Comparison of ENCODE assay signal across 32 mouse cellular contexts in genomic region chr12:80453506-80453905, GRCm38 (mm10).
"Had no signal": no experiment of that assay in that cellular context is flagged by ENCODE, and none has a peak within 500 bp of the region (broad histone marks: within the 10 kb centered on the region; RNA-seq: fewer than 3 reads in every experiment).

No protein-coding gene starts in this region.

- H3K4me1 ChIP-seq: limb, embryonic 10.5 days; limb, embryonic 12.5 days; limb, embryonic 13.5 days; limb, embryonic 15.5 days; liver, embryonic 12.5 days; liver, embryonic 13.5 days; liver, embryonic 15.5 days; lung, embryonic 15.5 days; megakaryocyte, embryonic 14.5 days; midbrain, embryonic 10.5 days; midbrain, embryonic 12.5 days; midbrain, embryonic 13.5 days; midbrain, embryonic 15.5 days; neural tube, embryonic 12.5 days had no signal

- H3K27ac ChIP-seq: limb, embryonic 10.5 days; limb, embryonic 12.5 days; limb, embryonic 13.5 days; limb, embryonic 15.5 days; liver, embryonic 12.5 days; liver, embryonic 13.5 days; liver, embryonic 14.5 days; liver, embryonic 15.5 days; lung, embryonic 15.5 days; macrophage; midbrain, embryonic 10.5 days; midbrain, embryonic 12.5 days; midbrain, embryonic 13.5 days; midbrain, embryonic 15.5 days; neural tube, embryonic 12.5 days had no signal

- ATAC-seq: liver, embryonic 12.5 days; liver, postnatal 0 days; lung, postnatal 0 days; midbrain, embryonic 13.5 days; midbrain, embryonic 15.5 days; midbrain, embryonic 16.5 days had no signal

- DNase-seq: left cerebral cortex, postnatal 4 days; liver; liver, embryonic 13.5 days; liver, postnatal 0 days; lung, adult 18-20 months; lung, adult 2 months; lung, embryonic 14.5 days; lung, postnatal 10 days; lung, postnatal 14 days; lung, postnatal 36 days; lung, postnatal 4 days; midbrain, embryonic 14.5 days had no signal

- H3K4me2 ChIP-seq: limb, embryonic 12.5 days; limb, embryonic 13.5 days; limb, embryonic 15.5 days; liver, embryonic 11.5 days; liver, embryonic 12.5 days; liver, embryonic 13.5 days; liver, embryonic 15.5 days; lung, embryonic 14.5 days; lung, embryonic 15.5 days; midbrain, embryonic 11.5 days; midbrain, embryonic 12.5 days; midbrain, embryonic 13.5 days; midbrain, embryonic 15.5 days; neural tube, embryonic 12.5 days had no signal

- H3K27me3 ChIP-seq: limb, embryonic 12.5 days; limb, embryonic 13.5 days; limb, embryonic 15.5 days; lung, embryonic 15.5 days; midbrain, embryonic 12.5 days; midbrain, embryonic 13.5 days; midbrain, embryonic 15.5 days; neural tube, embryonic 12.5 days had no signal

- H3K36me3 ChIP-seq: limb, embryonic 10.5 days; limb, embryonic 12.5 days; limb, embryonic 13.5 days; limb, embryonic 15.5 days; liver, embryonic 12.5 days; liver, embryonic 13.5 days; liver, embryonic 15.5 days; lung, embryonic 15.5 days; midbrain, embryonic 10.5 days; midbrain, embryonic 12.5 days; midbrain, embryonic 13.5 days; midbrain, embryonic 15.5 days; neural tube, embryonic 12.5 days had no signal

- H3K9me3 ChIP-seq: limb, embryonic 10.5 days; limb, embryonic 12.5 days; limb, embryonic 13.5 days; limb, embryonic 15.5 days; liver, embryonic 12.5 days; liver, embryonic 13.5 days; liver, embryonic 15.5 days; lung, embryonic 15.5 days; megakaryocyte, embryonic 14.5 days; midbrain, embryonic 10.5 days; midbrain, embryonic 12.5 days; midbrain, embryonic 13.5 days; midbrain, embryonic 15.5 days; neural tube, embryonic 12.5 days had no signal

- H3K4me3 ChIP-seq: limb, embryonic 10.5 days; limb, embryonic 12.5 days; limb, embryonic 13.5 days; limb, embryonic 15.5 days; liver, embryonic 12.5 days; liver, embryonic 13.5 days; liver, embryonic 15.5 days; lung, embryonic 15.5 days; megakaryocyte, embryonic 14.5 days; midbrain, embryonic 10.5 days; midbrain, embryonic 12.5 days; midbrain, embryonic 13.5 days; midbrain, embryonic 15.5 days; myocyte; neural tube, embryonic 12.5 days had no signal

- H3K9ac ChIP-seq: limb, embryonic 12.5 days; limb, embryonic 13.5 days; limb, embryonic 15.5 days; liver, embryonic 12.5 days; liver, embryonic 13.5 days; liver, embryonic 14.5 days; liver, embryonic 15.5 days; liver, postnatal 0 days; lung, embryonic 14.5 days; lung, embryonic 15.5 days; midbrain, embryonic 12.5 days; midbrain, embryonic 13.5 days; midbrain, embryonic 15.5 days; neural tube, embryonic 12.5 days had no signal
